Mouse (Mus musculus): ENCODE results near the gene Ptma. TPM values are rescaled to one million over a fixed set of nuclear protein-coding genes. Genes with fewer than 3 reads are reported as not detected.

Gene Ptma
- total RNA-seq, 2 experiments from 2014 or later: 3,814 to 8,789 TPM

DNA sequence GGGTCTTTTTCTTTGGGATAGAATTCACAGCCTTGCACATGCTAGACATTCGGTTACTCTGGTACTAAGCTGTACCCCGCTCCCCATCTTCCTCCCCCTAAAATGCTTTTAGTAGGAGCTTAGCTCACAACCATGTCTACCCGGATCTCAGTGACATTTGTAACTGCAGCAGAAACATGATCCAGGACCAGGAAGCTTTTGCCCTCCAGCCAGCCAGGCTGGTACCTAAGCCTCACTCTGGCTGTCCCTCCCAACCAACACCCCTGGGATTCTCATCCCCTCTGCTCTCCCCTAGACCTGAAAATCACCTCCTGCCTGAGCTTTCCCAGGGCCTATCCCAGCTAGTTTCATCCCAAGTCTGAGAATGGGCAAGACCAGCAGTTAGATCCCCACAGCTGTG is 32.7 kb upstream of the Ptma start:
- ATAC-seq (replicated peaks; ENCODE audit: poor library complexity, severe bottlenecking): no peak

DNA sequence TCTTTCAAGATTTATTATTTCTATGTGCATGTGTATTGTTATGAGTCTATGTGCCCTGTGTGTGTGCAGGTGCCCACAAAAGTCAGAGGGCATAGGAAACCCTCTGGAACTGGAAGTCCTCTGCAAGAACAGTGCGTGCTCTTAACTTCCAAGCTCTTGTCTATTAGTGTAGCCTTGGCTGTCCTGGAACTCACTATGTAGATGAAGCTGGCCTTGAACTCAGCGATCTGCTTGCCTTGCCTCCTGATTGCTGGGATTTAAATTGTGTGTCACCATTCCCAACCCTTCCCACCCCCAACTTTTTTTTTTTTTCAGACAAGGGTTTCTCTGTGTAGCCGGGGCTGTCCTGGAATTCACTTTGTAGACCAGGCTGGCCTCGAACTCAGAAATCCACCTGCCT is 30.2 kb upstream of the Ptma start:
- no peak for ATAC-seq (replicated peaks; ENCODE audit: poor library complexity, severe bottlenecking)

- no peak for ATAC-seq (replicated peaks; ENCODE audit: poor library complexity, severe bottlenecking)
Observed at GRCm38 (mm10) chr1:86497361-86497760, 29.2 kb upstream of the Ptma start.

GRCm38 (mm10) chr1:86497986-86498385 is 28.5 kb upstream of the Ptma start:
- ATAC-seq (replicated peaks; ENCODE audit: poor library complexity, severe bottlenecking): no peak

GRCm38 (mm10) chr1:86498611-86499010 is 27.9 kb upstream of the Ptma start:
- no peak for ATAC-seq (replicated peaks; ENCODE audit: poor library complexity, severe bottlenecking)

DNA sequence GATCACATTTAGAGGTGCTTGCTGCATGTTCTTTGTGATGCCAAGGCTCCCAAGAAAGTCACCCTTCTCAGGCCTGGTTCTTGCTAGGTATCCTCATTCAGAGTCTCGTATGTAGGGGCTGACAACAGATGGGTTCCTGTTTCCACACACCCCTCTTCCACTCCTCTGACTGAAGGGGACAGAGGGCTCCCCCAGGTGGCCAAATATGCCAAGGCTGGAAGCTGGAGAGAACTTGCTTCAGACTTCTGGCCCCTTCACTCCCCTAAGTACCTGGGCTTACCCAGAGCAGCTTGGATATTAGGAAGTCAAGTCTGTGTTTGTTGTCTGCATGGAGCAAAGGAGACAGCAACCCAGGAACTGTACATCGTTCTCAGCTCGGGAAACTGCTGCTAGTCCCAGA is 26.6 kb upstream of the Ptma start:
- ATAC-seq (replicated peaks; ENCODE audit: poor library complexity, severe bottlenecking): peak; percentile 27

- no peak for ATAC-seq (replicated peaks; ENCODE audit: poor library complexity, severe bottlenecking)
Observed at GRCm38 (mm10) chr1:86500681-86501080, 25.8 kb upstream of the Ptma start.

DNA sequence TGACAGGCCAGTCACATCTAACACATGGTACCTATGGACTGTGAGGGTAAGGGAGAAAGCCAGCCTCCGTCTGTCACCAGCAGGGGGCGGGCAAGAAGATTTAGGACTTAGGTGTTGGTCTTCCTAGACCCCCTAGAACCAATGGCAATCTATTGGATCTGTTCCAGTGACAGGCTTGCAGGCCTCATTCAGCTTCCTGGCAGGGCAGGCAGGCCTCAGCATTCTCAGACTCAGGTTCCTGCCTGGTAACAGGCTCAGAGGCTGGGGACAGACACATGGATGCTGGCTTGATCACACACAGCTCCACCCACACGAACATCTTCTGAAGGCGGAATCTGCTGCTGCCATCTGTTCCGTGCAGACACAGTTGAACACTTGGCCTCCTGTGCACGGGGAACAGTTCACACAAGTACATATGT is 25.4 kb upstream of the Ptma start:
- ATAC-seq (replicated peaks; ENCODE audit: poor library complexity, severe bottlenecking): no peak

DNA sequence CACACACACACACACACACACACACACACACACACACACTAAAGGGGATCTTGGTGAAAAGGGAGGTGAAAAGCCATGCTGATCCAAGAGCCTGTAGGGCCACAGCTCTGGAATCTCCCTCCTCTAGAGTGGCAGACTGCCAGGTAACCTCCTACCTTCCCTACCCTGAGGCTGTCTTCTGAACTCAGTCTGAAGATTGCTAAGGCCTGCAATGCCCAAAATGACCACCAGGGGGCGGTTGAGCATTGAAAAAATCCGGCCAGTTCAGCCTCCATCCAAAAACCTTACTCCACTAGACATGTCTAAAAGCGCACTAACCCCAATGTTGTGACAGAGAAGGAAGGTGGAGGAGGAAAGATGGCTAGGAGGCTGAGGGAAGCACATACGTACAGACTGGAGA is 25.0 kb upstream of the Ptma start:
- peak; percentile 16 for ATAC-seq (replicated peaks; ENCODE audit: poor library complexity, severe bottlenecking)

- ATAC-seq (replicated peaks; ENCODE audit: poor library complexity, severe bottlenecking): no peak
Observed at GRCm38 (mm10) chr1:86502221-86503048, 24.1 kb upstream of the Ptma start.

DNA sequence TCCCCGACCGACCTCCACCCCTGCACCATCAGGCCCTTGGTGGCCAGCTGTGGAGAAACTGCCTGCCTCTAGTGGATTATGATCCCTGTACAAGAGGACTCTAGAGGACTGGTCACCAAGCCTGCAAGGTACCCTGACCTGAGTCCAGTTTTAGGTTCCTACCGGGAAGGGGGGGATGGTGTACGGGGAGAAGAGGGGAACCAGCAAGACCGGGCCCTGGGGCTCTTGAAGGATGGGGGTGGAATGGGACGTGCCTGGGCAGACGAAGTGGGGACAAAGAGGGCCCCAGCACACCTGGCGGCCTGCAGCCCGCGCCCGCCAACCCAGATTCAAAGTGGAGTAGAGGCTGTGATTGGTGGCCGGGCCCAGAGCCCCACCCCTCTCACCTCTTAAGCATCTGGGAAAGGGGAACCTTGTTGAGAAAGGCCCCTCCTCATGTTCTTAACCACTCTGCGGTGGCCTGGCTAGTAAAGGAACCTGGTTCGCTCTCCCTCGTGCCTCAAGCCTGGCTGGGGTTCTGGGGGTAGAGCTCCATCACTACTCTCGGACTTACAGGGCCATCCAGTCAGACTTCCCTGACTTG is 23.3 kb upstream of the Ptma start:
- peak; percentile 46 for ATAC-seq (replicated peaks; ENCODE audit: poor library complexity, severe bottlenecking)

DNA sequence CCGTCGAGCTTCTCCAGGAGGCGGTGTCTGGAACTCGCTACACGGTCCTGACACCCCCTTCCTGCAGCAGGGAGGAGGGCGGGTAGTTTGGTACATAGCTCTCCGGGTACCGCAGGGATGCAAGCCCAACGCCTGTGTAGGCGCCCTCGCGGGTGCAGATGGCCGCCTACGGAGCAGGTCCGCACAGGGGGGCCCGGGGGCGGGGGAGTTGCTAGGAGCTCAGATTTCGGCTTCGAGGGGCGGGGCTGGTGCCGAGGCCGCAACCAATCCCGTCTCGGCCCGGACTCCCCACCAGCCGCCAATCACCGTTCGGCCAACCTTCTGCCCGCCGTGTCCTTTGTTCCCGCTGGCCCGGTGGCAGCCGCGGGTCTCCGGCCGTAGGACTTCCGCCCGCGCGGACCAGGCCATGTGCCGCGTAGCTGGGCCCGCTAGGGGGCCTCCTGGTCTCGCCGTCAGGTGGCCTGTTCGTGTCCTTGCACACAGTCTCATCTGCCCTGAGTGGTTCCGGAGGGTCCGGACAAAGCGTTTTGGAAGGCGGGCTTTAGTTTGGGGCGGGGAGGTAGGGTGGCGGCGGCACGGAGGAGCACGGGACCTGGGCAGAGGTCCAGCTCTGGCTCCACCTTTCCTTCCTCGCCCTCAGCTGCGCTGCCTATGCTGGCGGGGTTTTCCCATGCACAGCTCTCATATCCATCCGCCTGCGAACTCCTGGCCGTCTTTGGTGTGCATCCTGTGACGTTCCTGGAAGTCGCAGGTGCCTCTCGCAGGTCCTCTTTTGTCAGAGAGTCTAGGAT is 22.4 kb upstream of the Ptma start:
- peak; percentile 65 for ATAC-seq (replicated peaks; ENCODE audit: poor library complexity, severe bottlenecking)

DNA sequence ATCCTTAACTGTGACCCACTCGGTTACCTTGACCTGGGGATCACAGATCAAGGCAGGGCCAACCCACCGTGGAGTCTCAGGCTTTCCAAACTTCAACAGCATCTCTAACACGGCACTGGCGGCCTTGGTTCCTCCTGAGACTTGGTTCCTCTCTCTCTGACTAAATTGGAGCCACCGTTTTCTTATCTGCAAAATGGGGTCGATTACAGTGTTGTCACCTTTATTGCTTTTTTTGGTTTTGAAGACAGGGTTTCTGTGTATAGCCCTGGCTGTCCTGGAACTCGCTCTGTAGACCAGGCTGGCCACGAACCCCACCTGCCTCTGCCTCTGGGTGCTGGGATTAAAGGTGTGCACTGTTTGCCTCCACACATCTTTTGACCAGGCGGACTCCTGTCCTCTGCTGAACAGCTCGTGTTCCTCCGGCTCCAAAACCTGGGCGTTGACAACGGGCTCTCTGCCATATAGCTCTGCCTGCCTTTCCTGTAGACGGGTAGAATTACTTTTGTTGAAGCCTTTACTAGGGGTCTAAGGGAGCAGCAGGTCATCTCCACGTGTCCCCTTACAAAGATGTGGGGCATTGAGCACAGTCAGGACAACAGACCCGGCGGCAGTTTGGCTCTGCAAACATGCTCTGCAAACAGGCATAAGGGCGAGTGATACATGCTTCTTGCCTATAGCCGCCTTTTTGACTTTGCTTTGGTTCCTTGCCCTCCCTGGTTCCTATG is 21.7 kb upstream of the Ptma start:
- ATAC-seq (replicated peaks; ENCODE audit: poor library complexity, severe bottlenecking): no peak

- ATAC-seq (replicated peaks; ENCODE audit: poor library complexity, severe bottlenecking): no peak
Observed at GRCm38 (mm10) chr1:86505461-86505860, 21.1 kb upstream of the Ptma start.

GRCm38 (mm10) chr1:86506420-86506819 is 20.1 kb upstream of the Ptma start:
- no peak for ATAC-seq (replicated peaks; ENCODE audit: poor library complexity, severe bottlenecking)

- ATAC-seq (replicated peaks; ENCODE audit: poor library complexity, severe bottlenecking): no peak
Observed at GRCm38 (mm10) chr1:86507866-86508265, 18.7 kb upstream of the Ptma start.

- peak; percentile 88 for ATAC-seq (replicated peaks; ENCODE audit: poor library complexity, severe bottlenecking)
Observed at GRCm38 (mm10) chr1:86509410-86509809, 17.1 kb upstream of the Ptma start.

DNA sequence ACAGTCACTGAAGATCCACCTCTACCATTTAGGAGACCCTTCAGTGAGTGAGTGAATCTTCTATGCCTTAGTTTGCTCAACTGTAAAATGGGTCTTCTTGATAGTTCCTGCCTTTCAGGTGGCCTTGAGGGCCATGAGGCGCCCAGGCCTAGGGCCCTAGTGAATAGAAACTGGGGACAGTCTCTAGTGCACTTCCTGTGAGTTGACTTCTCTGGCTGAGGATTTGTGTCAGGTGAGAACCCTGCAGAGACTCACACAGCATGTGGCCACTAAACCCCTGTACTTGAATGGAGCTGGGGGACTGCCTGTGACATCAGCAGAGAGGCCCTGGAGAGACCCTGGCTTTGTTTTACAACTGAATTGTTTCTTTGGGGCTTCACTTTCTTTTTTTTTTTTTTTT is 16.3 kb upstream of the Ptma start:
- no peak for ATAC-seq (replicated peaks; ENCODE audit: poor library complexity, severe bottlenecking)

GRCm38 (mm10) chr1:86510676-86511441 is 15.7 kb upstream of the Ptma start:
- peak; percentile 16; the same call in 1 of the 2 replicates for ATAC-seq (replicated peaks; ENCODE audit: poor library complexity, severe bottlenecking)
